Mouse (Mus musculus): Measurements from ENCODE around the gene Sprr2j-ps. TPM values are rescaled to one million over a fixed set of nuclear protein-coding genes. Genes with fewer than 3 reads are reported as not detected.

The Sprr2j-ps gene
- polyA plus RNA-seq, 1 experiment from 2014 or later: not detected

Other genes with a start within 250 kb of the Sprr2j-ps start
- gene Sprr2a1, start 202.3 kb upstream of the Sprr2j-ps start, polyA plus RNA-seq (2016; fragmentation: Nextera tagmentation; extraction: Ambion mirVana): not detected in 2 replicates
- 0.84 and 1.4 TPM in 2 replicates for gene Sprr2a2, start 202.2 kb upstream of the Sprr2j-ps start, polyA plus RNA-seq (2016; fragmentation: Nextera tagmentation; extraction: Ambion mirVana)
- gene Sprr2a3, start 132.7 kb upstream of the Sprr2j-ps start, polyA plus RNA-seq (2016; fragmentation: Nextera tagmentation; extraction: Ambion mirVana): not detected in 2 replicates
- 0.18 TPM in 1 of 2 replicates, not detected in the other for gene Sprr2b, start 101.5 kb upstream of the Sprr2j-ps start, polyA plus RNA-seq (2016; fragmentation: Nextera tagmentation; extraction: Ambion mirVana)
- not detected in 2 replicates for gene Sprr2d, start 78.9 kb upstream of the Sprr2j-ps start, polyA plus RNA-seq (2016; fragmentation: Nextera tagmentation; extraction: Ambion mirVana)
- not detected in 2 replicates for gene Sprr2e, start 65.9 kb upstream of the Sprr2j-ps start, polyA plus RNA-seq (2016; fragmentation: Nextera tagmentation; extraction: Ambion mirVana)
- 0.24 TPM in 1 of 2 replicates, not detected in the other for gene Sprr2f, start 52.9 kb upstream of the Sprr2j-ps start, polyA plus RNA-seq (2016; fragmentation: Nextera tagmentation; extraction: Ambion mirVana)
- not detected in 2 replicates for gene Sprr2h, start 32.4 kb upstream of the Sprr2j-ps start, polyA plus RNA-seq (2016; fragmentation: Nextera tagmentation; extraction: Ambion mirVana)
- gene Sprr2i, start 10.1 kb upstream of the Sprr2j-ps start, polyA plus RNA-seq (2016; fragmentation: Nextera tagmentation; extraction: Ambion mirVana): not detected in 2 replicates
- 5.8 and 6.8 TPM in 2 replicates for gene Gm9774, start 11.3 kb downstream of the Sprr2j-ps start, polyA plus RNA-seq (2016; fragmentation: Nextera tagmentation; extraction: Ambion mirVana)
- gene Sprr2k, start 14.5 kb downstream of the Sprr2j-ps start, polyA plus RNA-seq (2016; fragmentation: Nextera tagmentation; extraction: Ambion mirVana): not detected in 2 replicates
- gene Sprr1b, start 20.7 kb downstream of the Sprr2j-ps start, polyA plus RNA-seq (2016; fragmentation: Nextera tagmentation; extraction: Ambion mirVana): not detected in 2 replicates
- gene Sprr3, start 40.6 kb downstream of the Sprr2j-ps start, polyA plus RNA-seq (2016; fragmentation: Nextera tagmentation; extraction: Ambion mirVana): not detected in 2 replicates
- gene Sprr1a, start 67.8 kb downstream of the Sprr2j-ps start, polyA plus RNA-seq (2016; fragmentation: Nextera tagmentation; extraction: Ambion mirVana): 0.37 TPM in 1 of 2 replicates, not detected in the other
- gene Sprr4, start 82.4 kb downstream of the Sprr2j-ps start, polyA plus RNA-seq (2016; fragmentation: Nextera tagmentation; extraction: Ambion mirVana): not detected in 2 replicates
- not detected in 2 replicates for gene 2310046K23Rik, start 116.4 kb downstream of the Sprr2j-ps start, polyA plus RNA-seq (2016; fragmentation: Nextera tagmentation; extraction: Ambion mirVana)
- gene Ivl, start 155.7 kb downstream of the Sprr2j-ps start, polyA plus RNA-seq (2016; fragmentation: Nextera tagmentation; extraction: Ambion mirVana): not detected in 2 replicates
- not detected in 2 replicates for gene Smcp, start 170.9 kb downstream of the Sprr2j-ps start, polyA plus RNA-seq (2016; fragmentation: Nextera tagmentation; extraction: Ambion mirVana)
- not detected in 2 replicates for gene 2210017I01Rik, start 189.4 kb downstream of the Sprr2j-ps start, polyA plus RNA-seq (2016; fragmentation: Nextera tagmentation; extraction: Ambion mirVana)
- gene Lce6a, start 203.6 kb downstream of the Sprr2j-ps start, polyA plus RNA-seq (2016; fragmentation: Nextera tagmentation; extraction: Ambion mirVana): not detected in 2 replicates
- not detected in 2 replicates for gene Lce1a1, start 230.2 kb downstream of the Sprr2j-ps start, polyA plus RNA-seq (2016; fragmentation: Nextera tagmentation; extraction: Ambion mirVana)
- not detected in 2 replicates for gene Lce1b, start 238.8 kb downstream of the Sprr2j-ps start, polyA plus RNA-seq (2016; fragmentation: Nextera tagmentation; extraction: Ambion mirVana)

All from heart, embryonic 10.5 days (tissue).